Mouse (Mus musculus) MEL (cell line): ENCODE measurements around the gene Socs7. TPM values are rescaled to one million over a fixed set of nuclear protein-coding genes. Genes with fewer than 3 reads are reported as not detected.

ENCODE experiments used
- DNase-seq: peaks from one replicate; pipeline ENCODE4 v3.0.0; 2011; ENCODE audit warnings: low read depth, low spot score
- H3K27ac ChIP-seq: 2 replicates; pipeline ENCODE4 v1.5.1; 2012; ENCODE audit warnings: low read depth, mild to moderate bottlenecking, control low read depth, low read length, moderate library complexity; ENCODE audit not compliant: control insufficient read depth
- H3K27me3 ChIP-seq, 2 experiments: fragments of 150-350 bp in 1 of 2; sonication (generic) in 1 of 2; 2 replicates each; pipeline ENCODE4 v1.6.1; 2012; ENCODE audit warnings: low read length in 2 of 2, mild to moderate bottlenecking in 2 of 2, improper control_type of control experiment in 1 of 2, moderate library complexity in 1 of 2; ENCODE audit not compliant: insufficient read depth in 2 of 2, control insufficient read depth in 1 of 2
- H3K36me3 ChIP-seq, 2 experiments: 2 replicates each; pipeline ENCODE4 v1.6.1; 2012 to 2014; ENCODE audit warnings: low read length in 2 of 2, improper control_type of control experiment in 1 of 2, inconsistent platforms in 1 of 2, mild to moderate bottlenecking in 1 of 2; ENCODE audit not compliant: insufficient read depth in 2 of 2, control insufficient read depth in 1 of 2
- H3K4me1 ChIP-seq, 2 experiments: fragments of 150-350 bp in 1 of 2; sonication (generic) in 1 of 2; 2 replicates each; pipeline ENCODE4 v1.6.1; 2012; ENCODE audit warnings: low read length in 2 of 2, improper control_type of control experiment in 1 of 2, mild to moderate bottlenecking in 1 of 2; ENCODE audit not compliant: insufficient read depth in 2 of 2, control insufficient read depth in 1 of 2
- H3K4me3 ChIP-seq, 2 experiments: fragments of 150-350 bp in 1 of 2; sonication (generic) in 1 of 2; 2 replicates each; pipeline ENCODE4 v1.5.1; 2012; ENCODE audit warnings: low read depth in 2 of 2, low read length in 2 of 2, mild to moderate bottlenecking in 2 of 2, moderate library complexity in 2 of 2, control low read depth in 1 of 2, improper control_type of control experiment in 1 of 2; ENCODE audit not compliant: control insufficient read depth in 1 of 2, insufficient read depth in 1 of 2
- H3K79me2 ChIP-seq: 2 replicates; pipeline ENCODE4 v1.6.1; 2012; ENCODE audit warnings: mild to moderate bottlenecking, low read length, moderate library complexity; ENCODE audit not compliant: control insufficient read depth, poor library complexity, insufficient read depth
- H3K9ac ChIP-seq: 2 replicates; pipeline ENCODE4 v1.6.1; 2012; ENCODE audit warnings: low read depth, mild to moderate bottlenecking, control low read depth, low read length, moderate library complexity; ENCODE audit not compliant: control insufficient read depth, poor library complexity, severe bottlenecking
- H3K9me3 ChIP-seq: fragments of 150-350 bp; sonication (generic); replicated peaks from 2 replicates; pipeline ENCODE4 v1.6.1; 2012; ENCODE audit warnings: mild to moderate bottlenecking, low read length, improper control_type of control experiment, moderate library complexity; ENCODE audit not compliant: insufficient read depth
- BHLHE40 ChIP-seq: IDR thresholded peaks from 2 replicates; pipeline ENCODE4 v1.6.1; 2012; ENCODE audit warnings: low read depth, mild to moderate bottlenecking, inconsistent platforms, low read length, improper control_type of control experiment, borderline replicate concordance
- CHD2 ChIP-seq: IDR thresholded peaks from 2 replicates; pipeline ENCODE4 v1.6.1; 2011; ENCODE audit warnings: low read length, improper control_type of control experiment
- E2F4 ChIP-seq: IDR thresholded peaks from 2 replicates; pipeline ENCODE4 v1.6.1; 2011; ENCODE audit warnings: low read depth, low read length, improper control_type of control experiment, borderline replicate concordance
- EP300 ChIP-seq, 2 experiments: IDR thresholded peaks; 2 replicates each; pipeline ENCODE4 v1.6.1; 2011; ENCODE audit warnings: improper control_type of control experiment in 2 of 2, low read length in 2 of 2, low read depth in 1 of 2, mild to moderate bottlenecking in 1 of 2
- ETS1 ChIP-seq: IDR thresholded peaks from 2 replicates; pipeline ENCODE4 v1.6.1; 2012; ENCODE audit warnings: low read depth, mild to moderate bottlenecking, inconsistent platforms, low read length, improper control_type of control experiment, moderate library complexity
- GABPA ChIP-seq: IDR thresholded peaks from 2 replicates; pipeline ENCODE4 v1.6.1; 2012; ENCODE audit warnings: low read depth, mild to moderate bottlenecking, inconsistent platforms, low read length, improper control_type of control experiment, moderate library complexity
- GATA1 ChIP-seq: IDR thresholded peaks from 2 replicates; pipeline ENCODE4 v1.6.1; 2011; ENCODE audit warnings: low read depth, low read length, improper control_type of control experiment
- JUND ChIP-seq: IDR thresholded peaks from 2 replicates; pipeline ENCODE4 v1.6.1; 2011; ENCODE audit warnings: low read depth, mild to moderate bottlenecking, improper control_type of control experiment, low read length
- MAFK ChIP-seq: IDR thresholded peaks from 2 replicates; pipeline ENCODE4 v1.6.1; 2011; ENCODE audit warnings: low read depth, mild to moderate bottlenecking, low read length, improper control_type of control experiment, borderline replicate concordance
- MAX ChIP-seq: IDR thresholded peaks from 2 replicates; pipeline ENCODE4 v1.6.1; 2011; ENCODE audit warnings: low read length, improper control_type of control experiment
- MAZ ChIP-seq: IDR thresholded peaks from 2 replicates; pipeline ENCODE4 v1.6.1; 2012; ENCODE audit warnings: low read depth, mild to moderate bottlenecking, inconsistent platforms, low read length, improper control_type of control experiment
- MEF2A ChIP-seq: IDR thresholded peaks from 2 replicates; pipeline ENCODE4 v1.6.1; 2014; ENCODE audit warnings: low read depth, mild to moderate bottlenecking, inconsistent platforms, low read length, improper control_type of control experiment; ENCODE audit not compliant: poor library complexity, insufficient replicate concordance, severe bottlenecking; ENCODE audit errors: extremely low read depth
- MYC ChIP-seq: IDR thresholded peaks from 2 replicates; pipeline ENCODE4 v1.6.1; 2011; ENCODE audit warnings: low read depth, mild to moderate bottlenecking, low read length, improper control_type of control experiment, moderate library complexity
- NELFE ChIP-seq: IDR thresholded peaks from 2 replicates; pipeline ENCODE4 v1.6.1; 2011; ENCODE audit warnings: low read depth, low read length, improper control_type of control experiment
- POLR2A ChIP-seq, 2 experiments: IDR thresholded peaks; 2 replicates each; pipeline ENCODE4 v1.6.1; 2011 to 2012; ENCODE audit warnings: low read length in 2 of 2, mild to moderate bottlenecking in 2 of 2, control low read depth in 1 of 2, improper control_type of control experiment in 1 of 2, low read depth in 1 of 2, moderate library complexity in 1 of 2; ENCODE audit not compliant: control insufficient read depth in 1 of 2, insufficient read depth in 1 of 2, poor library complexity in 1 of 2
- RAD21 ChIP-seq: IDR thresholded peaks from 2 replicates; pipeline ENCODE4 v1.6.1; 2011; ENCODE audit warnings: mild to moderate bottlenecking, low read depth, low read length, improper control_type of control experiment
- RCOR1 ChIP-seq: IDR thresholded peaks from 2 replicates; pipeline ENCODE4 v1.6.1; 2012; ENCODE audit warnings: low read depth, mild to moderate bottlenecking, inconsistent platforms, low read length, improper control_type of control experiment
- SIN3A ChIP-seq: IDR thresholded peaks from 2 replicates; pipeline ENCODE4 v1.6.1; 2012; ENCODE audit warnings: low read length, improper control_type of control experiment, inconsistent platforms
- SMC3 ChIP-seq: IDR thresholded peaks from 2 replicates; pipeline ENCODE4 v1.6.1; 2011; ENCODE audit warnings: low read depth, low read length, improper control_type of control experiment
- TBP ChIP-seq: IDR thresholded peaks from 2 replicates; pipeline ENCODE4 v1.8.0; 2011; ENCODE audit warnings: low read depth, low read length, improper control_type of control experiment
- TCF12 ChIP-seq: IDR thresholded peaks from 2 replicates; pipeline ENCODE4 v1.6.1; 2014; ENCODE audit warnings: low read depth, mild to moderate bottlenecking, inconsistent platforms, low read length, improper control_type of control experiment, moderate library complexity
- UBTF ChIP-seq: IDR thresholded peaks from 2 replicates; pipeline ENCODE4 v1.6.1; 2012; ENCODE audit warnings: low read depth, mild to moderate bottlenecking, inconsistent platforms, low read length, improper control_type of control experiment, moderate library complexity, borderline replicate concordance; ENCODE audit not compliant: insufficient read depth
- USF1 ChIP-seq: IDR thresholded peaks from 2 replicates; pipeline ENCODE4 v1.6.1; 2014; ENCODE audit warnings: low read depth, mild to moderate bottlenecking, inconsistent platforms, low read length, improper control_type of control experiment, moderate library complexity
- ZKSCAN1 ChIP-seq: IDR thresholded peaks from 2 replicates; pipeline ENCODE4 v1.6.1; 2012; ENCODE audit warnings: low read depth, mild to moderate bottlenecking, inconsistent platforms, low read length, improper control_type of control experiment, moderate library complexity
- ZMIZ1 ChIP-seq: IDR thresholded peaks from 2 replicates; pipeline ENCODE4 v1.6.1; 2012; ENCODE audit warnings: low read depth, mild to moderate bottlenecking, inconsistent platforms, low read length, improper control_type of control experiment, moderate library complexity
- polyA plus RNA-seq, 2 experiments: library from polyadenylated mRNA; stranded (reverse) in 1 of 2; unstranded in 1 of 2; fragments of >175 nt in 1 of 2; fragments of >200 nt in 1 of 2; gene quantifications; 2 replicates each; pipeline versions ENCODE4 v1.2.1 to v1.2.4; 2012; ENCODE audit warnings: low replicate concordance in 2 of 2, low read depth in 1 of 2; ENCODE audit not compliant: insufficient read length in 2 of 2, insufficient read depth in 1 of 2, missing spikeins in 1 of 2
- total RNA-seq: library from RNA; depleted of rRNA; stranded (reverse); fragments of 300-350 nt; gene quantifications from 2 replicates; pipeline ENCODE4 v1.2.3, GENCODE M21; 2012

Socs7 gene
- total and polyA plus RNA-seq, 3 experiments, result 19.3 to 21.0 TPM; not detected in 1

DNA sequence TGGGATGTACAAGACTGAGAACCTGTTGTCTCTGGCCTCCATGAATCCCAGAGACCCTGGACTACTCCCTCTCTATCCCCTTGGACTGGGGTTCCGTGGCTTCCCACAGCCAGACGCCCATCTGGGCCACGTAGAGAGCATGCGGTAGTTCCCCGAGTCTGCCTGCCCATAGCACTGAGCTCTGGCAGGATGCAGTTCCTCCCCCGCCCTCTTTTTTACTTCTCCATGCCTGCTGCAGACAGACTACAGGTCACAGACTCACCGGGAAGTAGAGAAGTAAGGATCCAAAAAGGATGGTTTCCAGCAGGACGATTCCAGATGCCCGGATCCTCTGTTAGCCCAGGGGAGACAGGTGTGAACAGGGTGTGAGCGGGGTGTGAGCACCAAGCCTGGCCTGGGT lies 16.9 kb upstream of the Socs7 start:
- peak; percentile 41 for DNase-seq
- Histone ChIP-seq H3K36me3 (peaks cover 0 to 7% of the 10 kb centered on the region in 2 experiments; a peak in 2 of 4 replicates), H3K9me3 (no peaks in the 10 kb centered on the region), H3K4me1 (peaks cover 3 to 16% of the 10 kb centered on the region in 2 experiments), H3K4me3 (no peak overlapping the region), H3K9ac (0 out of 2 replicates have a peak overlapping the region, but pooled peaks have one; percentile 23), H3K79me2 (no peaks in the 10 kb centered on the region), H3K27me3 (no peaks in the 10 kb centered on the region; a peak in 1 of 4 replicates), H3K27ac (no peak overlapping the region)
- TF ChIP-seq MEF2A (no peak), ZKSCAN1 (no peak), ETS1 (no peak), SMC3 (no peak), ZMIZ1 (no peak), USF1 (no peak), POLR2A (IDR thresholded peaks at IDR 0.05; ENCODE audit: control insufficient read depth in 1 of 2, insufficient read depth in 1 of 2, low read depth in 1 of 2, low read length in 2 of 2, poor library complexity in 1 of 2) (no peak), TCF12 (no peak), GABPA (no peak), MAZ (no peak), MAFK (no peak), EP300 (IDR thresholded peaks at IDR 0.05; ENCODE audit: low read depth in 1 of 2, low read length in 2 of 2) (no peak), MAX (no peak), JUND (no peak), TBP (no peak), NELFE (no peak), RCOR1 (no peak), GATA1 (no peak), SIN3A (no peak)

DNA sequence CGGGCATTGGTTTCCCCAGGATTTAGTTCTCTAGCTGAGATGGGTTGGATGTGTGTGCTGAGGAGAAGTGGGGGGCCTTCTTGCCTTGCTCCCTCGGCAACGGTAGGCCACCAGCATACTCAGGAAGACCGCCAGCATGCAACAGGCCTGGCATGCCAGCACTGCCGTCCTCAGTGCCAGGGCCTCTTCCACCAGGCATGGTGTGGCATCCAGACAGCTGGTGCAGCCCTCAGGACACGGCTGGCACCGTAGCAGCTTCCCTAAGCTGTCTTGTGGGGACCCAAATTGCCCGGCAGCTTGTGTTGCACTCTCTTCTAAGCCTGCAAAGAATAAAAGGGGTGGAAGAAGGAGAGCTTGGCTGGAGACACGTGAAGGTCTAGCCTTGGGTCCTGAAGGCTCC lies 16.0 kb upstream of the Socs7 start:
- no peak overlapping the region for H3K27ac ChIP-seq
- peaks cover 0 to 7% of the 10 kb centered on the region in 2 experiments; a peak in 2 of 4 replicates for H3K36me3 ChIP-seq
- H3K27me3 ChIP-seq, result no peaks in the 10 kb centered on the region
- no peak overlapping the region for H3K4me3 ChIP-seq
- peaks cover 3 to 16% of the 10 kb centered on the region in 2 experiments for H3K4me1 ChIP-seq
- H3K9ac ChIP-seq, result no peak overlapping the region
- no peak for TF ChIP-seq UBTF
- TF ChIP-seq MYC, result no peak
- TF ChIP-seq RAD21, result no peak
- no peak for TF ChIP-seq MAX
- no peak for TF ChIP-seq CHD2
- TF ChIP-seq E2F4, result no peak
- TF ChIP-seq BHLHE40, result no peak
- TF ChIP-seq SMC3, result no peak
- TF ChIP-seq, all 39 proteins: peak for 0
- Histone ChIP-seq H3K9me3 (no peaks in the 10 kb centered on the region), H3K79me2 (no peaks in the 10 kb centered on the region)
- DNase-seq, result no peak
